Mouse (Mus musculus) embryo, embryonic 10 days (tissue): ENCODE results near the gene Wars2.
A peak's percentile ranks its signal among the peaks of the same experiment; 100 is the strongest.

ENCODE experiments used
- DNase-seq: peaks from one replicate; pipeline ENCODE4 v3.0.0-alpha.2; 2015; ENCODE audit warnings: low spot score

The Wars2 gene

GRCm38 (mm10) chr3:99188097-99188496, 47.2 kb downstream of the Wars2 start:
- no peak for DNase-seq

GRCm38 (mm10) chr3:99193576-99193975, 52.7 kb downstream of the Wars2 start:
- DNase-seq: no peak

GRCm38 (mm10) chr3:99203331-99203730, 62.5 kb downstream of the Wars2 start:
- no peak for DNase-seq

GRCm38 (mm10) chr3:99208416-99208815, 67.5 kb downstream of the Wars2 start:
- no peak for DNase-seq

GRCm38 (mm10) chr3:99211105-99211698, 70.3 kb downstream of the Wars2 start:
- peak; percentile 33 for DNase-seq

GRCm38 (mm10) chr3:99227807-99228206, 86.9 kb downstream of the Wars2 start:
- DNase-seq: no peak

GRCm38 (mm10) chr3:99233393-99234318, 92.8 kb downstream of the Wars2 start:
- peak; percentile 68 for DNase-seq

GRCm38 (mm10) chr3:99234319-99234869, 93.5 kb downstream of the Wars2 start:
- DNase-seq: no peak

GRCm38 (mm10) chr3:99235116-99235803, 94.4 kb downstream of the Wars2 start:
- DNase-seq: peak; percentile 27

- peak; percentile 48 for DNase-seq
These were observed 95.2 kb downstream of the Wars2 start for GRCm38 (mm10) chr3:99235804-99236755.

GRCm38 (mm10) chr3:99238691-99239090, 97.8 kb downstream of the Wars2 start:
- DNase-seq: no peak

GRCm38 (mm10) chr3:99239301-99240045, 98.6 kb downstream of the Wars2 start:
- DNase-seq: peak; percentile 17

GRCm38 (mm10) chr3:99240213-99240720, 99.4 kb downstream of the Wars2 start, which contains the start of gene Tbx15:
TSS of gene Tbx15 (plus strand) at chr3:99240381.
- no peak for DNase-seq

GRCm38 (mm10) chr3:99240811-99241738, 100.2 kb downstream of the Wars2 start:
- peak; percentile 62 for DNase-seq

- peak; percentile 14 for DNase-seq
These were observed 101.6 kb downstream of the Wars2 start for GRCm38 (mm10) chr3:99242481-99242880.

- DNase-seq: no peak
These were observed 104.5 kb downstream of the Wars2 start for GRCm38 (mm10) chr3:99245341-99245740.

- no peak for DNase-seq
These were observed 105.8 kb downstream of the Wars2 start for GRCm38 (mm10) chr3:99246629-99247028.

- no peak for DNase-seq
These were observed 106.7 kb downstream of the Wars2 start for GRCm38 (mm10) chr3:99247586-99247985.
